Mouse (Mus musculus): ENCODE data around the gene Arhgef25. TPM values are rescaled to one million over a fixed set of nuclear protein-coding genes. Genes with fewer than 3 reads are reported as not detected.

Gene Arhgef25
- total and polyA plus RNA-seq, 2 experiments from 2014 or later = 16.9 to 45.4 TPM

DNA sequence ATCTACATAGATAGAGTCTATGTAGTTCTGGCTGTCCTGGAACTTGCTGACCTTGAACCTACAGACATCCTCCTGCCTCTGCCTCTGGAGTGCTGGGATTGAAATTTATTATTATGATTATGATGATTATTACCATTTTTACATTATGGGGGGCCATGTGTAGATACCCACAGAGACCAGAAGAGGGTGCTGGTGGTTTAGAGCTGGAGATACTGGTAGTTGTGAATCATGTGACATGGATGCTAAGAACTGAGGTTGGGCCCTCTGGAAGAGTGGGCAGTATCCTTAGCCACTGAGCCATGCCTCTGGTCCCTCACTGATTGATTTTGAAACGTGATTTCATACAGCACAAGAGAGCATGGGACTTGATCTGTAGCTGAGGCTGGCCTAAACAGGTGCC lies 3.4 kb downstream of the Arhgef25 start:
- Histone ChIP-seq H3K4me3 (ENCODE audit: low read depth, low read length) (no peak overlapping the region), H3K4me2 (ENCODE audit: low read depth) (no peak overlapping the region), H3K4me1 (ENCODE audit: insufficient read depth) (peaks cover 15% of the 10 kb centered on the region; the same call in 1 of the 2 replicates), H3K9me3 (ENCODE audit: low read length) (no peaks in the 10 kb centered on the region), H3K9ac (no peak overlapping the region), H3K27ac (ENCODE audit: low read depth, low read length) (no peak overlapping the region), H3K36me3 (ENCODE audit: insufficient read depth) (peaks cover 14% of the 10 kb centered on the region), H3K27me3 (ENCODE audit: insufficient read depth, low read length) (no peaks in the 10 kb centered on the region)
- DNase-seq = no peak
- WGBS = 82% methylated on average over 1 of the region's 1 CpGs
- ATAC-seq = no peak
- TF ChIP-seq CTCF (IDR thresholded peaks at IDR 0.05; ENCODE audit: low read depth) = peak; percentile 51

GRCm38 (mm10) chr10:127185506-127185905 lies 4.4 kb downstream of the Arhgef25 start:
- ATAC-seq (no peak), DNase-seq (no peak)
- Histone ChIP-seq H3K4me1 (ENCODE audit: insufficient read depth) (peaks cover 15% of the 10 kb centered on the region; the same call in 1 of the 2 replicates), H3K4me3 (ENCODE audit: low read depth, low read length) (no peak overlapping the region), H3K27ac (ENCODE audit: low read depth, low read length) (no peak overlapping the region), H3K27me3 (ENCODE audit: insufficient read depth, low read length) (no peaks in the 10 kb centered on the region), H3K9ac (no peak overlapping the region), H3K9me3 (ENCODE audit: low read length) (no peaks in the 10 kb centered on the region), H3K36me3 (ENCODE audit: insufficient read depth) (peaks cover 5% of the 10 kb centered on the region; the same call in 1 of the 2 replicates), H3K4me2 (ENCODE audit: low read depth) (no peak overlapping the region)
- no peak for TF ChIP-seq CTCF (IDR thresholded peaks at IDR 0.05; ENCODE audit: low read depth)
- WGBS = 85% methylated on average over 15 of the region's 15 CpGs

DNA sequence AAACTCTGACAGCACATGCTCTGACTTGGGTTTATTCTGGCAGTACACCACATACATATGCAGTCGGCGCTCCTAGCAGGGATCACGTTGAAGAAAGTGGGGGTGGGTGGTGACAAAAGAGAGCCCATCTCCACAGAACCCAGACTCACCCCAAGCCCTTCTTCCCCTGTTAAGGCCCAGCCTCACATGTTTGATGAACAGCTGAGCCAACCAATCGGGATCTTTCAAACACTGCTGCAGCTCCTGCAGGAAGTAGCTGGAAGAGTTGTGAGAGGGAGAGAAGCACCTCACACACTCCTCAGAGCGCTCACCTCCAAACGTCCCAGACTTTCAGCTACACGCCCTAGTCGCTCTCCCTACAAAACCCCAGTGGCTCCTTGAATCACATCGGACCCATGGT lies 4.8 kb downstream of the Arhgef25 start:
- Histone ChIP-seq H3K36me3 (ENCODE audit: insufficient read depth) (0 out of 2 replicates have a peak, but pooled peaks cover 1% of the 10 kb centered on the region), H3K4me1 (ENCODE audit: insufficient read depth) (peaks cover 15% of the 10 kb centered on the region), H3K27ac (ENCODE audit: low read depth, low read length) (no peak overlapping the region), H3K9ac (no peak overlapping the region), H3K4me2 (ENCODE audit: low read depth) (no peak overlapping the region), H3K27me3 (ENCODE audit: insufficient read depth, low read length) (peaks cover 2% of the 10 kb centered on the region), H3K4me3 (ENCODE audit: low read depth, low read length) (no peak overlapping the region), H3K9me3 (ENCODE audit: low read length) (no peaks in the 10 kb centered on the region)
- WGBS = 72% methylated on average over 9 of the region's 9 CpGs
- DNase-seq (peak; percentile 58), ATAC-seq (no peak)
- no peak for TF ChIP-seq CTCF (IDR thresholded peaks at IDR 0.05; ENCODE audit: low read depth)

GRCm38 (mm10) chr10:127183759-127184158 lies 6.1 kb downstream of the Arhgef25 start:
- WGBS = 17% methylated on average over 20 of the region's 20 CpGs
- H3K36me3 ChIP-seq (ENCODE audit: insufficient read depth) = no peaks in the 10 kb centered on the region
- no peak overlapping the region for H3K27ac ChIP-seq (ENCODE audit: low read depth, low read length)
- ATAC-seq = no peak
- H3K9me3 ChIP-seq (ENCODE audit: low read length) = no peaks in the 10 kb centered on the region
- H3K4me2 ChIP-seq (ENCODE audit: low read depth) = peak overlapping the region; percentile 23
- H3K4me3 ChIP-seq (ENCODE audit: low read depth, low read length) = no peak overlapping the region
- peaks cover 7% of the 10 kb centered on the region; the same call in 1 of the 2 replicates for H3K4me1 ChIP-seq (ENCODE audit: insufficient read depth)
- peaks cover 14% of the 10 kb centered on the region for H3K27me3 ChIP-seq (ENCODE audit: insufficient read depth, low read length)
- TF ChIP-seq CTCF (IDR thresholded peaks at IDR 0.05; ENCODE audit: low read depth) = no peak
- H3K9ac ChIP-seq = 0 out of 2 replicates have a peak overlapping the region, but pooled peaks have one; percentile 18
- no peak for DNase-seq

DNA sequence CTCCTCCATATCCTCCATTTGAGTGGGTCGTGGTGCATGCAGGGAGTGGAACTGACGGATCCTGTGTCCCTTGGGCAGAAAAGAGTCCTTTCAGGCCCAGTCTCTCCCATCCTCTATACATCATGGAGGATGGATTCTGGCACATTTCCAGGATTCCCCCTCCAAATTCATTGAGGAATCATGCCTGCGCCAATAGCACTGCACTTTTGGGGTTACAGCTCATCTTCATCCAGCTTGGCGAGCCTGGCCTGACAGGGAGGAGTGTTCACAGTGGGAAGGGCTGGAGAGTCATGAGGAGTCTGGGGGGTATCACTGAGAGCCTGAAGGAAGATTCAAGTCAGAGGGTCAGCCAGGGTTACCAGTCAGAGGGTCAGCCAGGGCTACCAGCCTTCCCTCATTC lies 7.3 kb downstream of the Arhgef25 start:
- H3K4me2 ChIP-seq (ENCODE audit: low read depth) = no peak overlapping the region
- no peaks in the 10 kb centered on the region for H3K9me3 ChIP-seq (ENCODE audit: low read length)
- 86% methylated on average over 4 of the region's 4 CpGs for WGBS
- ATAC-seq = no peak
- no peak overlapping the region for H3K4me3 ChIP-seq (ENCODE audit: low read depth, low read length)
- peaks cover 7% of the 10 kb centered on the region for H3K4me1 ChIP-seq (ENCODE audit: insufficient read depth)
- no peak for TF ChIP-seq CTCF (IDR thresholded peaks at IDR 0.05; ENCODE audit: low read depth)
- peaks cover 25% of the 10 kb centered on the region for H3K27me3 ChIP-seq (ENCODE audit: insufficient read depth, low read length)
- no peaks in the 10 kb centered on the region for H3K36me3 ChIP-seq (ENCODE audit: insufficient read depth)
- DNase-seq = no peak
- H3K9ac ChIP-seq = no peak overlapping the region
- H3K27ac ChIP-seq (ENCODE audit: low read depth, low read length) = no peak overlapping the region

- Histone ChIP-seq H3K9ac (no peak overlapping the region), H3K27ac (ENCODE audit: low read depth, low read length) (no peak overlapping the region), H3K27me3 (ENCODE audit: insufficient read depth, low read length) (peaks cover 33% of the 10 kb centered on the region), H3K4me2 (ENCODE audit: low read depth) (no peak overlapping the region), H3K9me3 (ENCODE audit: low read length) (no peaks in the 10 kb centered on the region), H3K4me3 (ENCODE audit: low read depth, low read length) (no peak overlapping the region), H3K4me1 (ENCODE audit: insufficient read depth) (peaks cover 7% of the 10 kb centered on the region), H3K36me3 (ENCODE audit: insufficient read depth) (no peaks in the 10 kb centered on the region)
- ATAC-seq (no peak), DNase-seq (no peak)
- no peak for TF ChIP-seq CTCF (IDR thresholded peaks at IDR 0.05; ENCODE audit: low read depth)
- 64% methylated on average over 6 of the region's 6 CpGs for WGBS
Observed at GRCm38 (mm10) chr10:127181566-127181965, 8.3 kb downstream of the Arhgef25 start.

- Histone ChIP-seq H3K27ac (ENCODE audit: low read depth, low read length) (no peak overlapping the region), H3K27me3 (ENCODE audit: insufficient read depth, low read length) (peaks cover 40% of the 10 kb centered on the region), H3K4me2 (ENCODE audit: low read depth) (peak overlapping the region; percentile 41; the same call in 1 of the 2 replicates), H3K9me3 (ENCODE audit: low read length) (no peaks in the 10 kb centered on the region), H3K4me1 (ENCODE audit: insufficient read depth) (peaks cover 7% of the 10 kb centered on the region), H3K36me3 (ENCODE audit: insufficient read depth) (no peaks in the 10 kb centered on the region), H3K4me3 (ENCODE audit: low read depth, low read length) (no peak overlapping the region), H3K9ac (no peak overlapping the region)
- DNase-seq (no peak), ATAC-seq (no peak)
- no peak for TF ChIP-seq CTCF (IDR thresholded peaks at IDR 0.05; ENCODE audit: low read depth)
- WGBS = 30% methylated on average over 3 of the region's 3 CpGs
Observed at GRCm38 (mm10) chr10:127180695-127181047, 9.2 kb downstream of the Arhgef25 start.
